Mouse (Mus musculus) thymus, postnatal 10 days (tissue): ENCODE data around the gene Zfp42.
"Not testable (repeated sequence)": the region's sequence is repeated elsewhere in the genome, so short reads cannot be mapped to it uniquely, and the experiment has no call there.

Experiments
- DNase-seq, 2 experiments: peaks; one replicate each; pipeline ENCODE4 v3.0.0; 2021; ENCODE audit warnings: low spot score in 2 of 2

Gene Zfp42

DNA sequence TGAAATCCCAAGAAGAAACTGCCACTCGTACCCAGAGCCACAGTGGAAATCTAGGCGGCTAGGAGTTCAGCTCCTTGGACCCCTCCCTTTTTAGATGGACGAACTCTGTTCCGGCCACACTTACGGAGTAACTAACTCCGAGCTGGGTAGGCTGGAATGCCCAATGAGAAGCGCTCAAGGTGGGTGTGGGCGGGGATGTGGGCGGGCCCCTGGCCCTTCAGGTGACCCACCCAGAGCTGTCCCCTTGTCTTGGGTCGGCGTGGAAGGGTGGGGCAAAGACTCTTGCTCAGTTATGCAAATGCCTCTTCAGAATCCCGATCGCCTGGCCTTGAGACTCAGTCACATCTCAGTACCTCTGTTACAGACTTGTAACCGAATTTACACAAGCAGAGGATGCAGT lies at the start of gene Zfp42:
Zfp42 (minus strand) TSS at position 85 of the 400 bp plus-strand sequence.
- DNase-seq, result no peak

DNA sequence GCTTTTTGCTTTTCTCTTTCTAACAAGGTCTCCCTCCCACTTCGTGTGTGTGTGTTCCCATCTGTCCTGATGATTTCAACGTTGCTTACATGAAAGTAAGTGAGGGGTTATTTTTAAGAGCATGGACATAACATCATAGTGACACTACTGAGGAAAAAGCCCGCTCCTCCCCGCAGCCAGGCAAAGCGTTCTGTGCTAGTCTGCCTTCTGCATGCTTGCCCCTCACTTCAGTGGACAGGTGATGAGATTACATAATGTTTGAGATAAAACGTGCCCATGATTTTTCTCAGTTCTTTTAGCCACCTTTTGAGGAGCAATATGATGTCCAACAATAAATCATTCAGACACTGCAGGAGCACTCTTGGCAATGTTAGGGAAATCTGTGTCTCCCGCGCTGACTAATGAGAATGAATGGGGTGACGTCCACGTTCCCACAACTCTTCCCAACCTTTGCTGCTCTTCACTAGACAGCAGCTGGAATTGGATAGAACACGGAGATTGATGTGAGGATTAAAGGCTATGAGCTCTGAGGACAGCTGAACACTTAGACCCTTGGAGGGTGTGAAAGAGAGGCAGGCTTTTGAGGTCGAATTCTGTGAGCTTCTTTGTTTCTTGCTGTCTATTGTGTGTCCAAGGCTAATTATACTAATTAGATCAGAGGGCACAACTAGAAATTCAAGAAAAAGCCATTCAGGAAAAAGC lies 49.4 kb upstream of the Zfp42 start:
- no peak for DNase-seq

DNA sequence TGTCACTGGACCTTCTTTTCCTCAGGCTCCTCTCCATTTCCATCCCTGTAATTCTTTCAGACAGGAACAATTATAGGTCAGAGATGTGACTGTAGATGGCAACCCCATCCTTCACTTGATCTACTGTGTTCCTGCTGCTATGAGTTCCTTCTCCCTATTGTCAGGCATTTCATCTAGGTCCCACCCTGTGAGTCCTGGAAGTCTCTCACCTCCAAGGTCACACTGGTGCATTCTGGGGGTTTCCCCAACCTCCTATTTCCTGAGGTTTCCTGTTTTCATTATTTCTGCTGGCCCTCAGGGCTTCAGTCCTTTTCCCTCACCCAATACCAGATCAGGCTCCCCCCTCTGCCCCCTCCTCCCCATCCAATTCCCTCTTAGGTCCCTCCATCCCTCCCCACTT lies 45.5 kb upstream of the Zfp42 start:
- DNase-seq, result not testable (repeated sequence)

DNA sequence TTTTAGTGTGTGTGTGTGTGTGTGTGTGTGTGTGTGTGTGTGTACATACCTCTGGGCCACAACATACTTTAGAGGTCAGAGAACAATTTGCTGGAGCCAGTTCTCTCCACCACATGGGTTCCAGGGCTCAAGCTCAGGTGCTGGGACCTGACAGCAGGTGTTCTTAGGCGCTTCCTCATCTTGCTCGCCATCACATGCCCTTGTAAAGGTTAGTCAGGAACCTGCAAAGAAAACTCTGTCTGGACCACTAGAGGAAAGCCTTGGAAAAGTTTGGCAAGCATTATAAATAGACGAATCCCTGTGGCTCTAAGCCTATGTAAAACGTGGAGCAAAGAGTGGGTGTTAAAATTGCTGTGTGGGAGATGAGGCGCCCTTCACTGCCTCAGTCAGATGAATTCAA lies 31.8 kb upstream of the Zfp42 start:
- no peak for DNase-seq

DNA sequence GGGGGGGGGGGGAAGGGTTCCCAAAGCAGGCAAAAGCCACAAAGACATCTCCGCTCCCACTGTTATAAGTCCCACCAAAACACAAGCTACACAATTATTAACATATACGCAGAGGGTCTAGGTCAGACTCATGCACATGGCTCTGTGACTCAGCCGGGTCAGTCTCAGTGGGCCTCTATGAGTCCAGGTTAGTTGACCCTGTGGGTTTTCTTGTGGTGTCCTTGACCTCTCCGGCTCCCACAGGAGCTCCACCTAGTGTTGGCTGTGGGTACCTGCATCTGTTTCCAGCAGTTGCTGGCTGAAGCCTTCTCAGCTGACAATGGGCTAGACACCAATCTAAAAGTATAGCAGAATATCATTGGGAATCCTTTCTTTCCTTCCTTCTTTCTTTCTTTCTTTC lies 26.7 kb upstream of the Zfp42 start:
- DNase-seq, result no peak

DNA sequence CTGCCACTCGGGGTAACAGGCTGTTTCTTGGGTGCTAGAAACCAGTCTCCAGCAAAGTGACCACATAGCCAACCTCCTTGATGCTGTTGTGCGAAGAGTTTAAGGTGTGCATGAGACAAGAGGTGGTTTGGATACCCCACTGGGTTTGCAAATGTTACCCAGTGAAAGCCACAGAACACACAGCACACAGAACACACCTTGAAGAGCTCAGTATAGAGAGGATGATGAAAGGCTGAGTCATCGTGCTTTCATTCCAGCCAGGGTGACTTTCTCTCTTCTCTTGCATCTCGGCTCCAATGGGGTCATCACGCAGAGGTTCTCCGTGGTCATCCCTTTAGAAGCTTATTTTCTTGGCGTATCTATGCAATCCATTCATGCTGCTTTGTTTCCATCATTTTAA lies 24.9 kb upstream of the Zfp42 start:
- no peak for DNase-seq

DNA sequence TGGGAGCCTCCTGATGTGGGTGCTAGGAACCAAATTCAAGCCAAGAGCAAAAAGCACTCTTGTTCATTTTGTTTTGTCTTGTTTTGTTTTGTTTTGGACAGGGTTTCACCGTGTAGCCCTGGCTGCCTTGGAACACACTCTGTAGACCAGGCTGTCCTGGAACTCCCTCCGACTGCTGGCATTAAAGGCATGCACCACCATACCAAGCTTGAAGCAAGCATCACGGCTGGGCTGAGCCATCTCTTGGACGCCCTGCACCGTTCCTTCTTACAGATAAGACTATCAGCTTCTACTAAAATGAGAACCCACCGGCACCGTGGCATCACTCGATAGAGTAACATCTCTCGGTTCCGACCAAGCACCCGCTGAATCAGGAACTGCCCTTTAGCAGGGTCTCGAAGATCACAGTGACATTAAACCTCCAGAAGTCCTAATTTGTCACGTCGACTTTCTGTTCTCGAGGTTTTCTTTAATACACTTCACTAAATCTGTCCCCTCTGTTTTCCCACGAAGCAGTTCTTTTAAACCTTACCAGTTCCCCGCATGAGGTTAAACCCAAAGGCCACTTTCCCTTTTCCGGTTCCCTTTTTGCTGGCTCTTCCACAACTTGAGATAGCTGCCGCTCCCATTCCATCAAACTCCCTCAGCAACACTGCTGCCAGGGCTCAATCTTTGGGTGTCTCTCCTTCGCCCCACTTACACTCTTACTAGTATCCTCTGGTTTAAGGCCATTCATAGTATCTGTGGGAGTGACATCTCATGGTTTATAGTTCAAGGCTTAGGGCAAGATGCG lies 23.3 kb upstream of the Zfp42 start:
- no peak for DNase-seq

DNA sequence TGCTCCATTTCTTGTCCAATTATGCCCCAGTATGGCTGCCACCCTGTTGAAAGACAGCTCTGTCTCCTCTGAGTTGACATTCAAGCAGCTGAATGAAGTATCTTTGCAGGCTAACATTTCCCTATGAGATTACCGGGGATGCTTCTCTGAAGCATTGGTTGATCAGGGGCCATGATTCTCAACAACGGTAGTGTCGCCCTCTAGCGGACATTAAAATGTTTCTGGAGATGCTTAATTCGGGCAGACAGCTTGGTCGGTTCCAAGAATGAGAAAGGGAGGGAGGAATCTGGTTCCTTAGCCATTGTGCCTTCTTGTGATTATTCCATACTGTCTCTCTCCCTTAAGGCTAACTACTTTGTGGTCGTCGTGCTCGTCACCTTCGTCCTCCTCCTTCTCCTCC lies 21.9 kb upstream of the Zfp42 start:
- DNase-seq, result no peak

DNA sequence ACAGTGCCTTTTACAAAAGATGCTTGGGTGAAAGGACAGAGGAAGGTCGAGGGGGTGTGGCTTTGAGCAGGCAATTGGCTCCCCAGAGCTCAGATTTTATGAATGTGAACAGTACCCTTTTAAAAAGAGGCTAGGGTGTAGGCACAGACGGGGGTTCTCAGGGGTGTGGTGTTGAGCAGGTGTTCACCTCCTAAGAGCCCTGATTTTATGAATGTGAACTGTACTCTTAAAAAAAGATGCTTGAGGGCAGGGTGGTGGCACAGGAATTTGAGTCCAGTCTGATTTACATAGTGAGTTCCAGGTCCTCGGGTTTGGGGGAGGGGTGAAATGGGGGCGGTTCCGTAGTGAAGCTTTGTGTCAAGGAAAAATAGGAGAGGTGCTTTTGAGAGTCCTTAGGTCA lies 14.0 kb upstream of the Zfp42 start:
- DNase-seq, result no peak

DNA sequence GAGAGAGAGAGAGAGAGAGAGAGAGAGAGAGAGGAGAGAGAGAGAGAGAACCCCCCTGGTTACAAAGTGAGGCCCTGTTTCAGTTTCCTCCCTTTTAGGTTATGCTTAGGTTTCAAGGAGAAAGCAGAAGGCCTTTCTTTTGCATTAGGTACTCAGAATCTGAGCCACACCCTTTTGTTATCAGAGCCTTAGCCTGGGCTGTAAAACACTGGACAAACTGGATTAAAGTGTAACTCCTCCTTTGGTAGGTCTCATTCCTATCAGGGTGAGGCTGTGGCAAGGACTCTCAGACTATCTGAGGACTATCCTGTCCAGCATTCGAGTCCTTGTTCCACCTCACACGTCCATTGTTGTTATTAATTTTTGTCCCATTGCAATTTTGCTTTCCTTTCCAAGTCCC lies 1.4 kb upstream of the Zfp42 start:
- DNase-seq, result no peak

DNA sequence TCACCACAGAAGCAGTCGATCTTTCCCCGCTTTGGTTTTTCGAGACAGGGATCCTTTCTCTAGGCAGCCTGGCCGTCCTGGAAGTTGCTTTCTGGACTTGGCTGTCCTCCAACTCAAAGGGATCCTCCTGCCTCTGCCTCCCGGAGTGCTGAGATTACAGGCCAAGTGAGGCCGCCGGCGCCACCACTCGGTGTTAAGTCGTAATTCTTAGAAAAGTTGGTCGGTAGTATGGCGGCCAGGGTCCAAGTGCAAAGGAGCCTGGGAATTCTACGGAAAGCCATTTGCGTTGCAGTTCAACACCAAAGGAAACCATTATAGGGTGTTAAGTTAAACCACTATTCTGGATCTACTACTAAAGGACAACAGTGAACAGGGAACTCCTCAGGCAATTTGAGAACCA lies 1.1 kb downstream of the Zfp42 start:
- no peak for DNase-seq

DNA sequence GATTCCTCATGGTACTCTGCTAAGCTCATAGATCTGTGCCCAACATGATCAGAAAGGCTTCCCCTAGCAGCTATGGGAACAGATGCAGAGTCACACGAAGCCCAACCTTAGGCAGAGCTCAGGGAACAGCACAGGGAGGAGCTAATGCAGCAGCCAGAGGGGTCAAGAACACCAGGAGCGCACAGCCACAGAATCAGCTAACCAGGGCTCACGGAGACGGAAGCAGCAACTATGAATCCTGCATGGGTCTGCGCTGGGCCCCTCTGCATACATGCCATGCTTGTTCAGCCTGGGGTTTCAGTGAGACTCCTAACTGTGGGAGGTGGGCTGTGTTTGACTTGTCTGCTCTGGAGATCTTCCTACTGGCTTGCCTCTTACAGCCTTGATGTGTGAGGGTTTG lies 7.0 kb downstream of the Zfp42 start:
- DNase-seq, result no peak

DNA sequence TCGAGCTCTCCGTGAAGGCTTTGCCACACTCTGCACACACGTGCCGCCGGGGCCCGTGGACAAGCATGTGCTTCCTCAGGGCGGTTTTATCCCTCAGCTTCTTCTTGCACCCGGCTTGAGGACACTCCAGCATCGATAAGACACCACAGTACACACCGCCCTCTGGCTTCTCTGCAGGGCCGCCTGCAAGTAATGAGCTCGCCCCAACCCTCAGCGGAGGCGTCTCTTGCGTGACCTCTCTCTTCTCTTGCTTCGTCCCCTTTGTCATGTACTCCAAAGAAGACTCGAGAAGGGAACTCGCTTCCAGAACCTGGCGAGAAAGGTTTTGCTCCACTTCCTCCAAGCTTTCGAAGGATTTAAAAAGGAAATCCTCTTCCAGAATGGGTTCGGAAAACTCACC lies 11.0 kb downstream of the Zfp42 start:
- DNase-seq, result no peak

DNA sequence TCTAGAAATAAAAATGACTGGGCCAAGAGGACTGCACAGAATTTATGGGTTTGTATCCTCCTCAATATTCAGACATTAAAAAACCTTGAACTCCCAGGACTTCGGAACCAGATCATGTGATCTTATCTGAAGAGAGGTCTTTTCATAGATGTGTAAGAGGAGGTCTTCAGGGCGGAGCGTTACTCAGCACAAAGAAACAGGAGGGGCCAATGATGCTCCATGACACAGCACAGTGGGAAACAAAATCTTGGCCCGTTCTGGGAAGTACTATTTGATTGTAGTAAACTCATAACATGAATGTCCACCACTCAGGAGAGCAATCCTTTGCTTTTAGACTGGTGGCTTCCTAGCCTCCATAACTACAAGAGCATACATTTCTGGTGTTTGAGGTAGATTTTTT lies 12.6 kb downstream of the Zfp42 start:
- no peak for DNase-seq

DNA sequence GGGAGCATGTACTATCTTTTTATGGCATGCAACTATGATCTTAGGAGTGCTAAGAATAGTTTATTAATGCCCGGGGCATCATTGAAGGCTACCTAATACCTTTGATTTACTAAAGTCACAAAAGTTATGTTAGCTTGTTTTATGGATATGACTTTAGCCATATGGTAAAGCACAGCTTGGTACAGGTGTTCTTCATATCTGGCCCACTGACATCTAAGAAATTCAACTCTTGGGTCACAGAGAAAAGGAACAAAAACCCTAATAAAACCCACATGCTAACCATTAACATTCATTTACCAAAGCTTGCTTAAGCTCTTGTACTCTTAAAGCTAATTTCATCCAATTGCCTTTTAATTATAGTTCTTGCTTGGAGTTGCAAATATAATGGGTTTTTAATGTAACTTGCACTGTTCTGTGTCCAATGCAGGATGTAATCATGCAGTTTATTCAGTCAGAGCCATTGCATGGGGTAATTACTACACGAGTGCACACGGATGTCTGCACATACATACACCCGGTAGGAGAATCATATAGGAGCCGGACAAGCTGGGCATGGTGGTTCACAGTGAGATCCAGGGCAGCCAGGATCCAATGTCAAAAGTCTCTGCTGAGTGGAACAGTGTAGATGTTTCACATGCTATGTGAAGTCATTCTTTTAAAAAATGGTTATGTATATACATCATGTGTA lies 16.2 kb downstream of the Zfp42 start:
- DNase-seq, result no peak

DNA sequence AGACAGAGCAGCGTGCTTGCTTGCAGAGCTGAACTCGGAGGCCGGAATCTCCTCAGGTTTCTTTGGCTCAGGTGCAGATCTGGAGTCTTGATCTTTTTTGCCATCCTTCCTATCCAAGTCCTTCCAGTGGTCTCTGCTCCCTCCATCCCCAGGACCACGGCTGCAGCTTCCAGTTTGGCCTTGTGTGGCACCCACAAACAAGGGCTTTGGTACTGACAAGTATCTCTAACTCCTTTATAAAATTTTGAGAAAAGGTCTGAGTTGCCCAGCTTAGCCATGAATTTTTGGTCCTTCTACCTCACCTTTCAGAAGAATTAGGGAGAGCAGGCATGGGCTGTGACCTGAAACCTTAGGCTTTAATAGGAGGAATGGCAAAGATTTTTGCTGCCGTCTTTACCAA lies 17.0 kb downstream of the Zfp42 start:
- no peak for DNase-seq

DNA sequence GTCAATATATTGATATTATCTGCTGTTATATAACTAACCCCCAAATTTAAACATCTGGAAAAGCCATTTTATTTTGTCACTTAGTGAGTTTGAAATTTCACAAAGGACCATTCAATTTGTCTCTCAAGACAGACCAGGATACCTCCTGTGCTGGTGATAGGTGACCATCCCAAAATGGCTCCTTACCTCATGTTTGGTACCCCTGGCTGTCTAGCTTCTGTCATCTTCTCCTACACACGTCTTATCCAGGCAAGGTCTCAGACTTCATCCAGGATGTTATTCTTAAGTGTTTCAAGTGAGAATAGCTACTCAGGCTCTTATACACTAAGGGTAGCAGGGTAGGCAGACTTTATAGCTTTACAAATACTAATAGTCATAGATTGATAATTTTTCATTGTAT lies 17.9 kb downstream of the Zfp42 start:
- DNase-seq, result no peak

DNA sequence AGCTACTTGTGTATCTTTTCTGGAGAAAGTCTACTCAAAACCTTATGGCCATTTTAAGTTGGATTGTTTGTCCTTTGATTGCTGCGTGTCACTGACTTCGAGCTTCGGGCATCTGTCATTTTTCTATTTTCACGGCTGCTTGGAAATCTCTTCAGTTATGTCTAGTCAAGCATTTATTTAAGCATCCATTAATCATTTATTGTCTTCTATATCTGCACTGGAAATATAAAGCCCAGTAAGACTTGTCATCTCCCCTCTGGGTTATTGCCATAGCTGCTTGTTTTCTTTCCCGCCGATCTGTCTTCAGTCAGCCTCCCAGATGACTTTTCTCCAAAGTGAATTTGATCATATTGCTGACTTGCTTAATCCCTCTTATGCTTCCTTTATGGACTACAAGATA lies 19.3 kb downstream of the Zfp42 start:
- DNase-seq, result no peak

DNA sequence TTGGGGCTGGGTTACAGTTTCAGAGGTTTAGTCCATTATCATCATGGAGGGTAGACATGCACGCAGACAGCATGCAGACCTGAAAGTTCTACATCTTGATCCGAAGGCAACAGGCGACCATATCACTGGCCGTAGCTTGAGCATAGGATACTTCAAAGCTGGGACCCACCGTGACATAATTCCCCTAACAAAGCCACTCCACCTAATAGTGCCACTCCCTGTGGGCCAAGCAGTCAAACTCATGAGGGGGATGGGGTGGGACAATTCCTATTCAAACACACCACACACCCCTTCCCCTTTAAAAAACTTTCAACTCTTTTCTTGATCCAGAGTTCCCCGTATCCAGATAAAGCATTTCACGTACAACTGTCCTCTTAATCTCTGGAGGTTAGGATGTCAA lies 23.5 kb downstream of the Zfp42 start:
- no peak for DNase-seq

DNA sequence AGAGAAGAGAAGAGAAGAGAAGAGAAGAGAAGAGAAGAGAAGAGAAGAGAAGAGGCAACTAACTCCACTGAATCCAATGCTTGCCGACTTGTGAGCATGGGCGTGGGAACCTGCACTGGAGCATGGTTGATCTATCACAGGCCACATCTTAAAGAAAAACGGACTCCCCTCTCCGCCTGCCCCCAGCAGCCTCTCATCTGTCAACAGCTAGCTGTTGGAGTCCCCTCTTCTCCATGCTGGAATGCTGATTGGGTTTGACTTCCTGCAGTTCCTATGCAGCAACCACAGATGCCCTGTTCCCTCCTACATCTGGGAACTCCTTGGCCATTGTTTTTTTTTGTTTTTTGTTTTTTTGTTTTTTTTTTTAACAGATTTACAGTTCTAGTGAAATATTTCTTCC lies 28.4 kb downstream of the Zfp42 start:
- no peak for DNase-seq

DNA sequence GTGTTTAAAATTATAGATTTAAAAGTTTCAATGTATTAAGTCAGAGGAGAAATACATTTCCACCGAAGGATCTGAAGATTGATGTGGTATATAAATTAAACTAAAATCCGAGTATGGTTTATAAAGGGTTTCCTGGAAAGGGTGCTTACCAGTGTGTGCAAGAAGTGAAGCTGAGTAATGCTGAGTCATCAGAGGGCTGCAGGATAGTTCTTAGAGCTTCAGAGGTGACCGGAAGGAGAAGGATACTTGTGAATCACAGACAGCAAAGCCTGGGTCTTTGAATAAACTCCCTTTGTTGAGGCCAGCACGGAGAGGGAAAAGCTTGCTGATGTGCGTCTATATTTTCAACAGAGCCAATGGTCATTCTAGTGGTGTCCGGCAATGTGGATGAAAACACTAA lies 45.8 kb downstream of the Zfp42 start:
- no peak for DNase-seq

DNA sequence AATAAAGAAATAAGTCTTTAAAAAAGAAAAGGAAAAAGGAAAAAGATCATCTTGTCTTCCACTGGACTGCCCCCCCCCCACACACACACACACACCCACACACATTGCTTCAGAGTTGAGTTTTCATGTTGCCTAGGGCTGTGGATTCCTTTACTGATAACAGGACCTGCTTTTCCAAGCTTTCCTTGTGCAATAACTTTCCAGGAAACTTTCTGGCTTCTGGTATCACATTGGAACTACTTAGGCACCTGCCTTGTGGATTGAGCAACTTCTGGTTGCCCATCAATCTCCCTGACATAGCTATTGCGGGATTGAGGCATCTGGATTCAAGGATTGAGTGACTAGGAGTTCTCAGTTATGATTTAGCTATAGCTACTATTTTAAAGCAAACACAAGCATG lies 48.9 kb downstream of the Zfp42 start:
- no peak for DNase-seq

DNA sequence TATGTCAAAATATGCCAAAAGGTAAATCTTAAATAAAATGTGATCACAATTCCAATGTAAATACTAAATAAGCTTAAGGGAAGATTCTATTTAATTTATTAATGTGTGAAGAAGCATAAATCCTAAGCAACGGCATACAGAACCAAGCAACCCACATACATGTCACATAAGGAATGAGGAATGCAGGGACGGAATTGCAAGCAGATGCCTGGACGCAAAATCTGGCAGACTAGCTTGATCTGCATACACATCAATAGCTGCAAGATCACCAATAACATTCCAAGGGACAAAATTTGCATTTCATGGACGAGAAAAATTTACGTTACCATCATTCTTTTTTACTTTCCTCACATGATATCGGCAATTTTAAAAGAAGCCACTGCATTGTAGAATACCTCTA lies 51.1 kb downstream of the Zfp42 start:
- DNase-seq, result no peak
